Mouse (Mus musculus) limb, embryonic 11.5 days (tissue): ENCODE measurements at regions not wholly inside any gene's neighbourhood (a gene's known extent, or its start where the extent isn't known, plus 50 kb on each side); places are given as distances from the start of the nearest gene placed in this dataset.

Source experiments
- ATAC-seq: fragments of 200-750 bp; cut with Nextera tagmentation; 2 replicates; pipeline ENCODE4 v1.8.0; 2017; ENCODE audit warnings: low read depth; ENCODE audit not compliant: insufficient number of reproducible peaks, low FRiP score, low TSS enrichment
- DNase-seq: peaks from one replicate; pipeline ENCODE4 v3.0.0-alpha.2; 2015; ENCODE audit warnings: low spot score
- H3K27ac ChIP-seq: fragments of 300-500 bp; sonication (generic); replicated peaks from 2 replicates; pipeline ENCODE4 v1.5.1; 2014; ENCODE audit warnings: low read depth, mild to moderate bottlenecking, low read length
- H3K27me3 ChIP-seq: fragments of 300-500 bp; sonication (generic); 2 replicates; pipeline ENCODE4 v1.6.1; 2014; ENCODE audit warnings: mild to moderate bottlenecking, low read length, mixed read lengths; ENCODE audit not compliant: control insufficient read depth, insufficient read depth
- H3K36me3 ChIP-seq: fragments of 300-500 bp; sonication (generic); 2 replicates; pipeline ENCODE4 v1.6.1; 2014; ENCODE audit warnings: mild to moderate bottlenecking, low read length, moderate library complexity, mixed read lengths; ENCODE audit not compliant: control insufficient read depth, insufficient read depth
- H3K4me1 ChIP-seq: fragments of 300-500 bp; sonication (generic); 2 replicates; pipeline ENCODE4 v1.6.1; 2014; ENCODE audit warnings: low read length, mixed read lengths; ENCODE audit not compliant: control insufficient read depth, insufficient read depth
- H3K4me2 ChIP-seq: fragments of 300-500 bp; sonication (generic); 2 replicates; pipeline ENCODE4 v1.6.1; 2014; ENCODE audit warnings: low read depth, mild to moderate bottlenecking, moderate library complexity; ENCODE audit not compliant: severe bottlenecking
- H3K4me3 ChIP-seq: fragments of 300-500 bp; sonication (generic); 2 replicates; pipeline ENCODE4 v1.5.1; 2014; ENCODE audit warnings: low read depth, low read length
- H3K9ac ChIP-seq: fragments of 300-500 bp; sonication (generic); 2 replicates; pipeline ENCODE4 v1.6.1; 2014; ENCODE audit warnings: mild to moderate bottlenecking, low read length
- H3K9me3 ChIP-seq: fragments of 300-500 bp; sonication (generic); 2 replicates; pipeline ENCODE4 v1.6.1; 2016; ENCODE audit warnings: low read length; ENCODE audit not compliant: control insufficient read depth
- WGBS: fragments of 180-500 bp; shearing (Covaris S2); extraction: QIAGEN DNeasy Blood & Tissue Kit; methylation state at CpG from one replicate; pipeline ENCODE4 v1.1.7; 2014; 5-methylcytosine and 5-hydroxymethylcytosine counted together

- 87% methylated on average over 5 of the region's 5 CpGs for WGBS
- no peaks in the 10 kb centered on the region for H3K9me3 ChIP-seq
- ATAC-seq = no peak
- H3K36me3 ChIP-seq = no peaks in the 10 kb centered on the region
- H3K27me3 ChIP-seq = no peaks in the 10 kb centered on the region
- no peaks in the 10 kb centered on the region for H3K4me1 ChIP-seq
- no peak overlapping the region for H3K27ac ChIP-seq
- DNase-seq = no peak
- no peak overlapping the region for H3K9ac ChIP-seq
- H3K4me3 ChIP-seq = no peak overlapping the region
- H3K4me2 ChIP-seq = no peak overlapping the region
These were observed 232.9 kb downstream of the Sp3 start for GRCm38 (mm10) chr2:72747299-72747698.

GRCm38 (mm10) chr2:72749495-72749894, 230.8 kb downstream of the Sp3 start:
- WGBS = 89% methylated on average over 1 of the region's 1 CpGs
- no peak overlapping the region for H3K4me3 ChIP-seq
- no peaks in the 10 kb centered on the region for H3K4me1 ChIP-seq

GRCm38 (mm10) chr2:72751441-72751840, 228.8 kb downstream of the Sp3 start:
- H3K36me3 ChIP-seq = no peaks in the 10 kb centered on the region
- WGBS = 66% methylated on average over 1 of the region's 1 CpGs
- H3K4me3 ChIP-seq = no peak overlapping the region
- no peaks in the 10 kb centered on the region for H3K27me3 ChIP-seq
- H3K27ac ChIP-seq = no peak overlapping the region
- no peak overlapping the region for H3K9ac ChIP-seq
- no peaks in the 10 kb centered on the region for H3K9me3 ChIP-seq
- DNase-seq = no peak
- H3K4me2 ChIP-seq = no peak overlapping the region
- H3K4me1 ChIP-seq = no peaks in the 10 kb centered on the region
- no peak for ATAC-seq

More at GRCm38 (mm10) chr2:72749495-72749894, 230.8 kb downstream of the Sp3 start:
- Histone ChIP-seq H3K27ac (no peak overlapping the region), H3K4me2 (no peak overlapping the region), H3K9ac (no peak overlapping the region), H3K9me3 (no peaks in the 10 kb centered on the region), H3K27me3 (no peaks in the 10 kb centered on the region), H3K36me3 (no peaks in the 10 kb centered on the region)
- no peak for DNase-seq
- no peak for ATAC-seq

GRCm38 (mm10) chr2:72752624-72753176, 227.5 kb downstream of the Sp3 start:
- no peak overlapping the region for H3K27ac ChIP-seq
- H3K4me2 ChIP-seq = no peak overlapping the region
- no peak overlapping the region for H3K4me3 ChIP-seq
- DNase-seq = no peak
- H3K27me3 ChIP-seq = no peaks in the 10 kb centered on the region
- H3K9ac ChIP-seq = no peak overlapping the region
- H3K36me3 ChIP-seq = no peaks in the 10 kb centered on the region
- 70% methylated on average over 4 of the region's 4 CpGs for WGBS
- no peaks in the 10 kb centered on the region for H3K4me1 ChIP-seq
- ATAC-seq = no peak
- no peaks in the 10 kb centered on the region for H3K9me3 ChIP-seq

GRCm38 (mm10) chr2:72753788-72754713, 226.2 kb downstream of the Sp3 start:
- H3K9ac ChIP-seq = no peak overlapping the region
- ATAC-seq (no peak), DNase-seq (no peak)
- no peak overlapping the region for H3K4me3 ChIP-seq
- no peak overlapping the region for H3K4me2 ChIP-seq
- H3K27me3 ChIP-seq = no peaks in the 10 kb centered on the region
- no peaks in the 10 kb centered on the region for H3K9me3 ChIP-seq
- no peaks in the 10 kb centered on the region for H3K4me1 ChIP-seq
- no peaks in the 10 kb centered on the region for H3K36me3 ChIP-seq
- no peak overlapping the region for H3K27ac ChIP-seq
- 81% methylated on average over 16 of the region's 16 CpGs for WGBS

- no peak for ATAC-seq
- H3K36me3 ChIP-seq = no peaks in the 10 kb centered on the region
- H3K4me1 ChIP-seq = no peaks in the 10 kb centered on the region
- WGBS = 84% methylated on average over 5 of the region's 5 CpGs
- H3K9ac ChIP-seq = no peak overlapping the region
- H3K27ac ChIP-seq = no peak overlapping the region
- no peak overlapping the region for H3K4me3 ChIP-seq
- no peak for DNase-seq
- no peaks in the 10 kb centered on the region for H3K9me3 ChIP-seq
- no peaks in the 10 kb centered on the region for H3K27me3 ChIP-seq
- no peak overlapping the region for H3K4me2 ChIP-seq
These were observed 216.8 kb downstream of the Sp3 start for GRCm38 (mm10) chr2:72763454-72763853.

GRCm38 (mm10) chr2:72769030-72769630, 211.1 kb downstream of the Sp3 start:
- Histone ChIP-seq H3K27me3 (no peaks in the 10 kb centered on the region), H3K9me3 (no peaks in the 10 kb centered on the region), H3K4me3 (no peak overlapping the region), H3K4me1 (no peaks in the 10 kb centered on the region), H3K4me2 (no peak overlapping the region), H3K27ac (no peak overlapping the region), H3K36me3 (no peaks in the 10 kb centered on the region), H3K9ac (no peak overlapping the region)
- WGBS = 71% methylated on average over 11 of the region's 11 CpGs
- DNase-seq = no peak
- no peak for ATAC-seq

GRCm38 (mm10) chr2:72773401-72773800, 206.8 kb downstream of the Sp3 start:
- Histone ChIP-seq H3K9ac (no peak overlapping the region), H3K4me2 (no peak overlapping the region), H3K4me1 (no peaks in the 10 kb centered on the region), H3K36me3 (no peaks in the 10 kb centered on the region), H3K4me3 (no peak overlapping the region), H3K27ac (no peak overlapping the region), H3K9me3 (no peaks in the 10 kb centered on the region), H3K27me3 (no peaks in the 10 kb centered on the region)
- no peak for ATAC-seq
- 91% methylated on average over 4 of the region's 4 CpGs for WGBS
- DNase-seq = no peak
